Mouse (Mus musculus) brain, embryonic 18.5 days (tissue): ENCODE data around the gene Osbpl10.

ENCODE experiments used
- DNase-seq: peaks from one replicate; pipeline ENCODE4 v3.0.0-alpha.2; 2012; ENCODE audit warnings: low read depth, low spot score

Gene Osbpl10

GRCm38 (mm10) chr9:114982689-114983360, 4.5 kb downstream of the Osbpl10 start, which contains the start of gene Rps27rt:
TSS of gene Rps27rt (minus strand) at chr9:114982739.
- DNase-seq: no peak

- DNase-seq: no peak
These were observed 7.4 kb downstream of the Osbpl10 start for GRCm38 (mm10) chr9:114985741-114986140.

- DNase-seq: no peak
These were observed 8.0 kb downstream of the Osbpl10 start for GRCm38 (mm10) chr9:114986361-114986760.

GRCm38 (mm10) chr9:114988029-114988428, 9.7 kb downstream of the Osbpl10 start:
- no peak for DNase-seq

GRCm38 (mm10) chr9:114988610-114989327, 10.4 kb downstream of the Osbpl10 start:
- DNase-seq: no peak

GRCm38 (mm10) chr9:114990421-114990820, 12.1 kb downstream of the Osbpl10 start:
- no peak for DNase-seq

- DNase-seq: no peak
These were observed 14.2 kb downstream of the Osbpl10 start for GRCm38 (mm10) chr9:114992528-114992927.

- no peak for DNase-seq
These were observed 16.9 kb downstream of the Osbpl10 start for GRCm38 (mm10) chr9:114995250-114995649.

- no peak for DNase-seq
These were observed 17.3 kb downstream of the Osbpl10 start for GRCm38 (mm10) chr9:114995716-114996115.

GRCm38 (mm10) chr9:114996489-114996888, 18.1 kb downstream of the Osbpl10 start:
- DNase-seq: no peak

- no peak for DNase-seq
These were observed 20.8 kb downstream of the Osbpl10 start for GRCm38 (mm10) chr9:114999010-114999770.

- DNase-seq: no peak
These were observed 21.4 kb downstream of the Osbpl10 start for GRCm38 (mm10) chr9:114999771-115000146.

- DNase-seq: no peak
These were observed 27.1 kb downstream of the Osbpl10 start for GRCm38 (mm10) chr9:115005446-115005845.

GRCm38 (mm10) chr9:115007776-115008175, 29.4 kb downstream of the Osbpl10 start:
- no peak for DNase-seq

- no peak for DNase-seq
These were observed 29.8 kb downstream of the Osbpl10 start for GRCm38 (mm10) chr9:115008194-115008593.

- DNase-seq: no peak
These were observed 34.0 kb downstream of the Osbpl10 start for GRCm38 (mm10) chr9:115012367-115012766.

GRCm38 (mm10) chr9:115020141-115020540, 41.8 kb downstream of the Osbpl10 start:
- DNase-seq: no peak

- no peak for DNase-seq
These were observed 43.0 kb downstream of the Osbpl10 start for GRCm38 (mm10) chr9:115021419-115021818.

GRCm38 (mm10) chr9:115023137-115023536, 44.8 kb downstream of the Osbpl10 start:
- DNase-seq: no peak

GRCm38 (mm10) chr9:115023708-115024383, 45.5 kb downstream of the Osbpl10 start:
- no peak for DNase-seq

- DNase-seq: no peak
These were observed 50.9 kb downstream of the Osbpl10 start for GRCm38 (mm10) chr9:115029307-115029706.

- DNase-seq: no peak
These were observed 52.2 kb downstream of the Osbpl10 start for GRCm38 (mm10) chr9:115030581-115030980.
